Mouse (Mus musculus): ENCODE data around the gene Ppp1r12a. TPM values are rescaled to one million over a fixed set of nuclear protein-coding genes. Genes with fewer than 3 reads are reported as not detected.
A peak's percentile ranks its signal among the peaks of the same experiment; 100 is the strongest.

Ppp1r12a gene
- polyA plus RNA-seq (2015; fragmentation: Nextera tagmentation; extraction: Ambion mirVana), result 91.1 and 97.7 TPM in 2 replicates

- Histone ChIP-seq H3K36me3 (ENCODE audit: insufficient read depth, low read length) (no peaks in the 10 kb centered on the region), H3K4me2 (replicated peaks; ENCODE audit: low read depth, low read length) (peak within 1 kb of the TSS; percentile 65), H3K27ac (ENCODE audit: low read length) (peak within 1 kb of the TSS; percentile 98), H3K27me3 (ENCODE audit: insufficient read depth, low read length) (no peaks in the 10 kb centered on the region), H3K9ac (replicated peaks; ENCODE audit: low read length) (peak within 1 kb of the TSS; percentile 100), H3K4me3 (ENCODE audit: low read length) (peak within 1 kb of the TSS; percentile 99), H3K9me3 (ENCODE audit: low read length) (no peaks in the 10 kb centered on the region), H3K4me1 (ENCODE audit: insufficient read depth, low read length) (peaks cover 19% of the 10 kb centered on the region)
- WGBS, result under 1% methylated on average over 70 of the region's 89 CpGs
- peak; percentile 98 for ATAC-seq (ENCODE audit: low FRiP score, low TSS enrichment)
Observed at GRCm38 (mm10) chr10:108161261-108162256, at the start of gene Ppp1r12a. Gene Ppp1r12a (plus strand): TSS chr10:108162193.

DNA sequence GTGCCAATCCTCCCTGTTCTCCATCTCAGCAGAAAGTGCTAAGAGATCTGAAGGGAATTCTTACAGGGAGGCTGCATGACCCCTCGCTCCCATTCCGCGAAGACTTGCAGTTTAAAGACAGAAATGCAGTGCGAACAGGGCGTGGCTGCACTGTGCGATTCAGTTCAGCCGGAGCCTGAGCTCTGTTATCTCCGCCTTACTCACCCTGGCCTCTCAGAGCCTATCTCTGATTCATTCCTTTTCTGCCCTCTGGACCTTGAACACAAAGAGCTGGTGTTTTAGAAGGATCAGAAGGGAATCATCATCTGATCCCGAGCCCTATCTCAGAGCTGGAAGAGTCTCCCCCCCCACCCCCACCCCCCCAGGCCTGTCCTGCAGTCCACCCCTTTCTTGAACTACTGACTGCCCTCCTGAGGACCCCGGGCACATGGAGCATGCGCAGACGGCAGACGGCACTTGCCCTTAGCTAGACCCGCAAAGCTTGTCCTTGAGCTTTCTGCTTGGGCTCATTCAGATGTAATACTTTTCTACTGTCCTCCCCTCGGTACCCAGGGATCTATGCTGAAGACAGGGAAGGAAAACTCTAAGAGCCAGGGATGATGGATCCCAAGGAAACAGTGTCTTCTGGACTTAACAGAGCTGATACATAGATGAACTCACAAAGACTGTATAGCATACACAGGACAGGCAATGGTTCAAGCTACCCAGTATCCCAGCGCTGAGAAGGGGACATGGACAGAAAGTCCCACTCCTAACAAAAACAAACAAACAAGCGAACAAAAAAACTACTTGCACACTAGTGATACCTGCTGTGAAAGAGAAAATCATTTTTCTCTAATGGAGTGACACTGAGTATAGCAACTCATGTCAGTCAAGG is 48.4 kb upstream of the Ppp1r12a start:
- ATAC-seq (ENCODE audit: low FRiP score, low TSS enrichment), result peak; percentile 65; the same call in 1 of the 2 replicates
- 55% methylated on average over 17 of the region's 17 CpGs for WGBS

GRCm38 (mm10) chr10:108118200-108119163 is 43.5 kb upstream of the Ppp1r12a start:
- ATAC-seq (ENCODE audit: low FRiP score, low TSS enrichment), result no peak
- H3K4me3 ChIP-seq (ENCODE audit: low read length), result no peak overlapping the region
- no peak overlapping the region for H3K4me2 ChIP-seq (replicated peaks; ENCODE audit: low read depth, low read length)
- WGBS, result 84% methylated on average over 13 of the region's 13 CpGs
- no peak overlapping the region for H3K27ac ChIP-seq (ENCODE audit: low read length)
- no peak overlapping the region for H3K9ac ChIP-seq (replicated peaks; ENCODE audit: low read length)
- H3K36me3 ChIP-seq (ENCODE audit: insufficient read depth, low read length), result no peaks in the 10 kb centered on the region
- H3K9me3 ChIP-seq (ENCODE audit: low read length), result no peaks in the 10 kb centered on the region
- no peaks in the 10 kb centered on the region for H3K4me1 ChIP-seq (ENCODE audit: insufficient read depth, low read length)
- no peaks in the 10 kb centered on the region for H3K27me3 ChIP-seq (ENCODE audit: insufficient read depth, low read length)

More for the DNA sequence above, 48.4 kb upstream of the Ppp1r12a start:
- Histone ChIP-seq H3K4me1 (ENCODE audit: insufficient read depth, low read length) (no peaks in the 10 kb centered on the region), H3K27ac (ENCODE audit: low read length) (no peak overlapping the region), H3K9me3 (ENCODE audit: low read length) (no peaks in the 10 kb centered on the region), H3K9ac (replicated peaks; ENCODE audit: low read length) (no peak overlapping the region), H3K36me3 (ENCODE audit: insufficient read depth, low read length) (no peaks in the 10 kb centered on the region), H3K4me2 (replicated peaks; ENCODE audit: low read depth, low read length) (peak overlapping the region; percentile 43), H3K27me3 (ENCODE audit: insufficient read depth, low read length) (no peaks in the 10 kb centered on the region), H3K4me3 (ENCODE audit: low read length) (no peak overlapping the region)

DNA sequence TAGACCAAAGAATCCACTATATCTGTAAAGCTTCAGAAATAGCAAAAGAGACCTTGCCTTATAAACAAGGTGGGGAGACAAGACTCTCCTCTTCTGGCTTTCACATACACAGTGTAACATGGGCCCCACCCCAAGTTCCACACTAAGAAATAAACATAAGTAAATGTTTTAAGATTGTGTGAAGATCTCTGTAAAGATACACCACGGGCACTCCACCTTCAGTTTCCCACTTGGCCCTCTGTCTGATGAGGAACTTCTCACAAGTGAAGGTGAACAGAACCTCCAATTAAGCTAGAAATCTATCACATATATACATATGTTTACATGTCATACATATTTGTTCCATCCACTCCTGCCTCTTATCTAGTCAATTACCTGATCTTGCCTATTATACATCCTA is 42.6 kb upstream of the Ppp1r12a start:
- Histone ChIP-seq H3K9ac (replicated peaks; ENCODE audit: low read length) (no peak overlapping the region), H3K9me3 (ENCODE audit: low read length) (no peaks in the 10 kb centered on the region), H3K27me3 (ENCODE audit: insufficient read depth, low read length) (no peaks in the 10 kb centered on the region), H3K36me3 (ENCODE audit: insufficient read depth, low read length) (no peaks in the 10 kb centered on the region), H3K4me1 (ENCODE audit: insufficient read depth, low read length) (no peaks in the 10 kb centered on the region), H3K4me3 (ENCODE audit: low read length) (no peak overlapping the region), H3K27ac (ENCODE audit: low read length) (no peak overlapping the region), H3K4me2 (replicated peaks; ENCODE audit: low read depth, low read length) (no peak overlapping the region)
- ATAC-seq (ENCODE audit: low FRiP score, low TSS enrichment), result no peak
- 72% methylated on average over 1 of the region's 1 CpGs for WGBS

DNA sequence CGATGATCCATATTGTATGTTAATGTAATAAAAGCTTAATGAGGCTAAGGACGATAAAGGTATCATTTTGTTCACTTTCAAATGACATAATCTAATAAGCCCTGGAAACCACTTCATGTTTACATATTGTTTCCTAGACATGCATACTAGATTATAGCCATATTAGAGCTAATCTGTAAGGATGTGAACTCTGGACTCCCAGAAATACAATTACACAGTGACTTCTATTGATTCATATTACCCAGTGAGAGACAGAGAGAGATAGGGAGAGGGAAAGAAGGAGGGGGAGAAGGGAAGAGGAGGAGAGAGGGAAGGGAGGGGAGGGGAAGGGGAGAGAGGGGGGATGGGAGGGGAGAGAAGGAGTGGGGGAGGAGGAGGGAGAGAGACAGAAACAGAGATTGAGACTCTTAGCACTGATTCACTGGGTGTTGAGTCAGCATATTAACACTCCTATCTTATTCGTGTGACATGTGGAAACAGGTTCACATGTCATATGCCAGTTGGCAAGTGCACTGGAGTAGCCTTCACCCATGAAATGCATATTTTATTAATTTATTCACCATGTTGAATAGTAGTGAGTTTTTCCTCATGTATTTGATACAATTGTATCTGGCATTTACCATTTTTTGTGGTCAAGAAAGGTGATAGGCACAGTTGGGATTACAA is 36.9 kb upstream of the Ppp1r12a start:
- H3K27ac ChIP-seq (ENCODE audit: low read length), result no peak overlapping the region
- H3K4me2 ChIP-seq (replicated peaks; ENCODE audit: low read depth, low read length), result no peak overlapping the region
- 89% methylated on average over 3 of the region's 3 CpGs for WGBS
- no peak for ATAC-seq (ENCODE audit: low FRiP score, low TSS enrichment)
- no peak overlapping the region for H3K4me3 ChIP-seq (ENCODE audit: low read length)
- no peaks in the 10 kb centered on the region for H3K9me3 ChIP-seq (ENCODE audit: low read length)
- no peaks in the 10 kb centered on the region for H3K4me1 ChIP-seq (ENCODE audit: insufficient read depth, low read length)
- no peak overlapping the region for H3K9ac ChIP-seq (replicated peaks; ENCODE audit: low read length)
- no peaks in the 10 kb centered on the region for H3K27me3 ChIP-seq (ENCODE audit: insufficient read depth, low read length)
- H3K36me3 ChIP-seq (ENCODE audit: insufficient read depth, low read length), result no peaks in the 10 kb centered on the region

GRCm38 (mm10) chr10:108129167-108129566 is 32.8 kb upstream of the Ppp1r12a start:
- WGBS, result 88% methylated on average over 3 of the region's 3 CpGs
- H3K9me3 ChIP-seq (ENCODE audit: low read length), result no peaks in the 10 kb centered on the region
- H3K9ac ChIP-seq (replicated peaks; ENCODE audit: low read length), result no peak overlapping the region
- no peaks in the 10 kb centered on the region for H3K27me3 ChIP-seq (ENCODE audit: insufficient read depth, low read length)
- no peak overlapping the region for H3K4me3 ChIP-seq (ENCODE audit: low read length)
- H3K4me1 ChIP-seq (ENCODE audit: insufficient read depth, low read length), result 0 out of 2 replicates have a peak, but pooled peaks cover 3% of the 10 kb centered on the region
- no peak overlapping the region for H3K4me2 ChIP-seq (replicated peaks; ENCODE audit: low read depth, low read length)
- no peak overlapping the region for H3K27ac ChIP-seq (ENCODE audit: low read length)
- no peak for ATAC-seq (ENCODE audit: low FRiP score, low TSS enrichment)
- H3K36me3 ChIP-seq (ENCODE audit: insufficient read depth, low read length), result no peaks in the 10 kb centered on the region

DNA sequence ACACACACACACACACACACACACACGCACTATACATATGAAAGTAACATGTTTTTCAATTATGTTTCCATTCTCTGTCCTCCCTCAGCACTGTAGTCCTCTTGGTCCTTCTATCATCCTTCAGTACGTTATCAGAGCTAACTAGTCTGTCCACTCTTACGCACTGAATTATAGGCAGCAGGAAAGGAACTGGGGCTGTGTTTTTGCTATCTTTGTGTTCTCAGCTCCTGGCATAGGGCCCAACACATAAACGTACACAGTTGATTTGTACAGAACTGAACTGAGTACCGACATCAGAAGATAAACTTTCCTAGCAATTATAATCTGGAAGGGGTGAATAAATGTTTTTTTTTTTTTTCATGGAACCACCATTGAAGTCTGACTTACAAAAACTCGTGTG is 30.1 kb upstream of the Ppp1r12a start:
- no peak overlapping the region for H3K27ac ChIP-seq (ENCODE audit: low read length)
- H3K4me3 ChIP-seq (ENCODE audit: low read length), result no peak overlapping the region
- 0 out of 2 replicates have a peak, but pooled peaks cover 3% of the 10 kb centered on the region for H3K4me1 ChIP-seq (ENCODE audit: insufficient read depth, low read length)
- no peak overlapping the region for H3K4me2 ChIP-seq (replicated peaks; ENCODE audit: low read depth, low read length)
- no peaks in the 10 kb centered on the region for H3K27me3 ChIP-seq (ENCODE audit: insufficient read depth, low read length)
- no peak overlapping the region for H3K9ac ChIP-seq (replicated peaks; ENCODE audit: low read length)
- 51% methylated on average over 6 of the region's 6 CpGs for WGBS
- no peaks in the 10 kb centered on the region for H3K9me3 ChIP-seq (ENCODE audit: low read length)
- H3K36me3 ChIP-seq (ENCODE audit: insufficient read depth, low read length), result no peaks in the 10 kb centered on the region
- ATAC-seq (ENCODE audit: low FRiP score, low TSS enrichment), result no peak; the same call in 1 of the 2 replicates

DNA sequence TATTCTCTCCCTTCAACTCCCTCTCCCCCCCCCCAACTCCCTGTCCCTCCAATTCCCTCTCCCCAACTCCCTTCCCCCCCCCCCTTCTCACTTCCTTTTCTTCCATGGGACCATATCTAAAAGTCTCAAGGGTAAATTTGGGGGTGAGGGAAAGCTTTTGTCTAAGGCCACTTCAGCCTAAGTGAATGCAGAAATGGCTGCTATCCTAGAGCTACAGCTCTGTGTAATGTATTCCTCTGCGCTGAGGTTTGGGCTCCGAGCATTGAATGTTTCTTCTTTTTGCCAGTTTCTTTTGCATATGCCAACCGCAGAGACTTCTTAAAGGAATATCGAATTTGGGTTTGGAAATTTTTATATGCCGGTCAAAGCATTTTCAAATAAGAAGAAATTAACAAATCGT is 28.7 kb upstream of the Ppp1r12a start:
- ATAC-seq (ENCODE audit: low FRiP score, low TSS enrichment), result no peak
- 91% methylated on average over 6 of the region's 6 CpGs for WGBS

More for the DNA sequence above, 28.7 kb upstream of the Ppp1r12a start:
- Histone ChIP-seq H3K27me3 (ENCODE audit: insufficient read depth, low read length) (no peaks in the 10 kb centered on the region), H3K4me1 (ENCODE audit: insufficient read depth, low read length) (0 out of 2 replicates have a peak, but pooled peaks cover 3% of the 10 kb centered on the region), H3K9me3 (ENCODE audit: low read length) (no peaks in the 10 kb centered on the region), H3K4me2 (replicated peaks; ENCODE audit: low read depth, low read length) (no peak overlapping the region), H3K36me3 (ENCODE audit: insufficient read depth, low read length) (no peaks in the 10 kb centered on the region), H3K9ac (replicated peaks; ENCODE audit: low read length) (no peak overlapping the region), H3K27ac (ENCODE audit: low read length) (no peak overlapping the region), H3K4me3 (ENCODE audit: low read length) (no peak overlapping the region)
